Mouse (Mus musculus) small intestine, adult 2 months (tissue): Measurements from ENCODE around the gene Ndufa6. TPM values are rescaled to one million over a fixed set of nuclear protein-coding genes. Genes with fewer than 3 reads are reported as not detected.
"Not testable (repeated sequence)": the region's sequence is repeated elsewhere in the genome, so short reads cannot be mapped to it uniquely, and the experiment has no call there.

Experiments
- H3K27ac ChIP-seq: fragments of 200-500 bp; 2 replicates; pipeline ENCODE4 v1.5.1; 2012; ENCODE audit warnings: low read depth, low read length, control low read depth, inconsistent platforms; ENCODE audit not compliant: insufficient read depth
- H3K27me3 ChIP-seq: fragments of 200-500 bp; 2 replicates; pipeline ENCODE4 v1.6.1; 2012; ENCODE audit warnings: mild to moderate bottlenecking, moderate library complexity, low read length, inconsistent platforms; ENCODE audit not compliant: control insufficient read depth, insufficient read depth
- H3K36me3 ChIP-seq: fragments of 200-500 bp; 2 replicates; pipeline ENCODE4 v1.6.1; 2012; ENCODE audit warnings: mild to moderate bottlenecking, low read length, control low read depth, inconsistent platforms; ENCODE audit not compliant: control insufficient read depth, insufficient read depth
- H3K4me1 ChIP-seq: fragments of 200-500 bp; 2 replicates; pipeline ENCODE4 v1.6.1; 2012; ENCODE audit warnings: low read length, inconsistent platforms, mixed read lengths; ENCODE audit not compliant: control insufficient read depth, insufficient read depth, insufficient read length
- H3K4me3 ChIP-seq: fragments of 200-500 bp; 2 replicates; pipeline ENCODE4 v1.5.1; 2012; ENCODE audit warnings: low read depth, mild to moderate bottlenecking, control low read depth, inconsistent platforms, low read length, moderate library complexity
- CTCF ChIP-seq: fragments of 200-500 bp; IDR thresholded peaks from 2 replicates; pipeline ENCODE4 v1.5.1; 2012; ENCODE audit warnings: low read depth, mild to moderate bottlenecking, control low read depth, inconsistent platforms, low read length, moderate library complexity, mixed read lengths; ENCODE audit not compliant: insufficient replicate concordance, insufficient read length; ENCODE audit errors: extremely low read depth
- POLR2A ChIP-seq: fragments of 200-500 bp; IDR thresholded peaks from 2 replicates; pipeline ENCODE4 v1.6.1; 2012; ENCODE audit warnings: low read depth, mild to moderate bottlenecking, control low read depth, inconsistent platforms, low read length, moderate library complexity
- WGBS: fragments of 180-500 bp; shearing (Covaris S2); methylation state at CpG from one replicate; pipeline ENCODE4 v1.1.7; 2018; 5-methylcytosine and 5-hydroxymethylcytosine counted together
- polyA plus RNA-seq: library from polyadenylated mRNA; depleted of rRNA; stranded (reverse); fragments of >200 nt; gene quantifications from 2 replicates; pipeline ENCODE4 v1.2.3, GENCODE M21; 2012; rRNA removed

The Ndufa6 gene
- 410 and 669 TPM in 2 replicates for polyA plus RNA-seq

GRCm38 (mm10) chr15:82354126-82354945, at the start of gene Ndufa6:
Gene Ndufa6, minus strand, starts transcription at chr15:82354322.
- H3K27me3 ChIP-seq: no peaks in the 10 kb centered on the region
- H3K4me3 ChIP-seq: peak within 1 kb of the TSS; percentile 74
- H3K27ac ChIP-seq: peak within 1 kb of the TSS; percentile 83
- peaks cover 17% of the 10 kb centered on the region for H3K36me3 ChIP-seq
- TF ChIP-seq POLR2A: peak; percentile 91
- peak; percentile 95 for TF ChIP-seq CTCF
- peaks cover 15% of the 10 kb centered on the region; the same call in 1 of the 2 replicates for H3K4me1 ChIP-seq
- 1% methylated on average over 57 of the region's 57 CpGs for WGBS

- no peak overlapping the region for H3K27ac ChIP-seq
- no peak for TF ChIP-seq CTCF
- no peak for TF ChIP-seq POLR2A
- H3K4me1 ChIP-seq: peaks cover 4% of the 10 kb centered on the region; the same call in 1 of the 2 replicates
- WGBS: 92% methylated on average over 9 of the region's 9 CpGs
- no peak overlapping the region for H3K4me3 ChIP-seq
- no peaks in the 10 kb centered on the region for H3K27me3 ChIP-seq
- no peaks in the 10 kb centered on the region for H3K36me3 ChIP-seq
These were observed 49.5 kb upstream of the Ndufa6 start for GRCm38 (mm10) chr15:82403606-82404005.

GRCm38 (mm10) chr15:82402741-82403140, 48.6 kb upstream of the Ndufa6 start:
- 89% methylated on average over 6 of the region's 6 CpGs for WGBS
- no peak for TF ChIP-seq POLR2A
- TF ChIP-seq CTCF: no peak
- H3K4me3 ChIP-seq: no peak overlapping the region

GRCm38 (mm10) chr15:82402106-82402505, 48.0 kb upstream of the Ndufa6 start:
- H3K4me3 ChIP-seq: no peak overlapping the region
- no peak for TF ChIP-seq POLR2A
- TF ChIP-seq CTCF: no peak
- no peaks in the 10 kb centered on the region for H3K27me3 ChIP-seq
- peaks cover 4% of the 10 kb centered on the region; the same call in 1 of the 2 replicates for H3K4me1 ChIP-seq
- no peaks in the 10 kb centered on the region for H3K36me3 ChIP-seq
- H3K27ac ChIP-seq: no peak overlapping the region

More at GRCm38 (mm10) chr15:82402741-82403140, 48.6 kb upstream of the Ndufa6 start:
- Histone ChIP-seq H3K27me3 (no peaks in the 10 kb centered on the region), H3K36me3 (no peaks in the 10 kb centered on the region), H3K4me1 (peaks cover 4% of the 10 kb centered on the region; the same call in 1 of the 2 replicates), H3K27ac (no peak overlapping the region)

GRCm38 (mm10) chr15:82401516-82401915, 47.4 kb upstream of the Ndufa6 start:
- Histone ChIP-seq H3K27me3 (no peaks in the 10 kb centered on the region), H3K36me3 (no peaks in the 10 kb centered on the region), H3K27ac (no peak overlapping the region), H3K4me3 (no peak overlapping the region), H3K4me1 (no peaks in the 10 kb centered on the region)
- TF ChIP-seq POLR2A (no peak), CTCF (no peak)
- 63% methylated on average over 2 of the region's 2 CpGs for WGBS

- H3K4me1 ChIP-seq, H3K36me3 ChIP-seq, H3K27me3 ChIP-seq, H3K27ac ChIP-seq, H3K4me3 ChIP-seq: not testable (repeated sequence)
- 58% methylated on average over 3 of the region's 3 CpGs for WGBS
These were observed 41.8 kb upstream of the Ndufa6 start for GRCm38 (mm10) chr15:82395955-82396354.

GRCm38 (mm10) chr15:82393922-82394321, 39.8 kb upstream of the Ndufa6 start, which contains the start of gene Cyp2d11:
Gene Cyp2d11, minus strand, starts transcription at chr15:82394022.
- H3K36me3 ChIP-seq, H3K4me3 ChIP-seq, H3K27me3 ChIP-seq, H3K27ac ChIP-seq, H3K4me1 ChIP-seq: not testable (repeated sequence)
- WGBS: 63% methylated on average over 2 of the region's 2 CpGs

GRCm38 (mm10) chr15:82389916-82390315, 35.8 kb upstream of the Ndufa6 start:
- not testable (repeated sequence) for H3K27me3 ChIP-seq, H3K4me1 ChIP-seq, H3K36me3 ChIP-seq, H3K27ac ChIP-seq, H3K4me3 ChIP-seq
- 94% methylated on average over 10 of the region's 10 CpGs for WGBS
